Mouse (Mus musculus) T-helper 17 cell (primary cell): ENCODE data around the gene Trak2.

Source experiments
- in situ Hi-C, 2 experiments: fragments of 300-600 bp; cut with MboI, MseI; formaldehyde crosslinking; loops; 1 replicate in 1 of 2; 2 replicates in 1 of 2; pipeline ENCODE4 v1.15.1; 2025; ENCODE audit warnings: high pct_unique_total_duplicates in 2 of 2

Gene Trak2

DNA sequence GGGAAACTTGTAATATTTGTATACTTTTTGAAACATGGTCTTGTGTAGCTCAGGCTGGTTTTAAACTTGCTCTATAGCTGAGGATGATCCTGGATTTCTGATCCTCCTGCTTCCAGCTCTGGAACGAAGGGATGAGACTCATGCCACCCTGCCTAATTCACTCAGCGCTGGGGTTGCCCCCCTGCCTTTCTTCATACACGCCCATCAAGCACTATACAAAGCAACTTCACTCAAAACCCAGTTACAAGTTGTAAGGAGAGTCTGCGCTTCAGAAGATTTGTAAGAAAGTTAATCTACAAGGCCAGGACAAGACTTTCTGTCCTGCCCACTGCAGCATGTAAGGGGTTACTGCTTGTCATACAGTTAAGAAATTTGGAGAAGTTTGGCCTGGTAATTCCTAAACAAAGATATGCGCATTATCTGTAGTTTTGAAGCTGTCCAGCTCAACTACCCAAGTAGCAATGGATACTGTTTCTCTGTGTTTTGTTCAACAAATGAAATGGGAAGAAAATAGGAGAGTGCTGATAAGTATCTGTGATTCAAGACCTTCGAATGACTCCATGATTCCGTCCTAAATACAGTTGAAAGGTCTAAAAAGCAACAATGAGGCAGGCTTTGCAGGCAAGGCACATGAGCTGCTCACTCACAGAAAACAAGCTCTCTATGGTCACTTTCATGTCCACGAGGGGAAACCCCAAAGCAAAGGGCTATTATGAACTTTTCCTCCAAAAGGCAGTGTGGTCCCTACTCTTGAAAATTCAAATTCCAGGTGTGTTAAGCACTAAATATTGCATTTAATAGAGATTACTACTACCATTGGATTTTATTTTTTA is 18.4 kb downstream of the Trak2 start:
- in situ Hi-C loops = loop anchor here in 1 of 2 experiments (25.0 kb wide), 1 partner anchor 992 kb away; no protein-coding TSS in a partner anchor

DNA sequence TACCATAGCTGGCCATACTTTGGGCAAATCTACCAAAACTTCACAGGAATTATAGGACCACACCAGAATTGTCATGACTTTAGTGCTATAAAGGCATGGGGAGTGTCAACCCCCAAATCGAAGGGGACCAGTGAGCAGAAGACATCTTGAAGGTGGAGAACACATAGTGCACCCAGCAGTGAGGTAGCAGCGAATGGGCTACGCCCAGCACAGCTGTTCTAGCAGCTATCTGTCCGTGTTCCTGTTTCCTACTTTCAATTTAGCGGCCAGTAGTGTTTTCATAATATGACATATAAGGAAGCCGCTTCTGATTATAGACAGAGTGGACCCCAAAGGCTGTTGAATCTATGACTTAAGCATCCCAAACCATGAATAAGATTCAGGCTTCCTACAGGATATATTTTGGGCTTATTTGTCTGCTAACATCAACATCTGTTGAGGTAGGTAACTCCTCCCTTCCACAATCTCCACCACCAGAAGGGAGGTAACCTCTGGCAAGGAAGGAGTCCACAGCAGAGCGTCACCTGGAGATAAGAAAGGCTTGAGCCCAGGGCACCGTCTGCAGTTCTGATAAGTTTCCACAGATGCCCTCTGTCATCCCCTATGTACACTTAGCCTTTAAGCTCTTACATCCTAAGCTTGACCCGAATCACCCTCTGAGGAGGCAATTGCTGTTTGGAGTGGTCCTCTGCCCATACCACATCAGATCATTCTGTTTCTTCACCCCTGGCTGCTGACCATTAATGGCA is 19.4 kb downstream of the Trak2 start:
- in situ Hi-C loops = loop anchor here in 1 of 2 experiments (25.0 kb wide), 1 partner anchor 992 kb away; no protein-coding TSS in a partner anchor

DNA sequence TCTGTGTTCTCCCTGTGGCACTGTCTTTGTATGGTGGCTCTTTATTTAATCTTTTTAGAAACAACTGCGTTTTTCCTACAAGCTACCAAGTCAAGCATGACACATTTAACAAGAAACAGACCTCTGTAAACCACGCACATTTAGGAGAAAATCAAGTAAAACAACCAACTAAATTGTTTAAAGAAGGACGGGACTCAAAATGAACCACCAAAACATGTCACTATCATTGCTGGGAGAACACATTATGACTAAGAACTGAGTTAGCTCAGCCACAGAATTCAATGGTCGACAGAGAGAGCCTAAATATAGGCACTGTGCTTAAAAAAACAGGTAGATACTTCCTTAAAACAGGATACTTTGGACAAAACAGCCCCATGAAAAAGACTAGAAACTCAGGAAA is 20.2 kb downstream of the Trak2 start:
- in situ Hi-C loops = loop anchor here in 1 of 2 experiments (25.0 kb wide), 1 partner anchor 991 kb away; no protein-coding TSS in a partner anchor

DNA sequence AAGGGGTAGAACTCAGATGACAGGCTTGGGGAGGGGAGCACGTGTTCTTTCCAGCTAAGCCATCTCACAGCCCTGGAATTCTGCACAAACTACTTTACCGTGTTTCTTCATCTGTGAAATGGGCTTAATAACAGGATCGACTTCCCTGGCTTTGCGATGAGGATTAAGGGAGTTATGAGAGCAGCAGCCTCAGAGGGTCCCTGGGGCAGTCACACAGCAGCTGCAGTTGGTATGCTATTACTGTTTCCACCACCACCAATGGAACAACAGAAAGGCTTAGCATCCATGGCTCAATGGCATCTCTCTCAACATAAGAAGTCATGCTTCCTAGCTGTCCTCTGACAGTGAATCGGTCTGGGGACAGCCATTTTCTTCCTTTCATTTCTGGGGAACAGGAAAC is 20.7 kb downstream of the Trak2 start:
- in situ Hi-C loops = loop anchor here in 1 of 2 experiments (25.0 kb wide), 1 partner anchor 990 kb away; no protein-coding TSS in a partner anchor

DNA sequence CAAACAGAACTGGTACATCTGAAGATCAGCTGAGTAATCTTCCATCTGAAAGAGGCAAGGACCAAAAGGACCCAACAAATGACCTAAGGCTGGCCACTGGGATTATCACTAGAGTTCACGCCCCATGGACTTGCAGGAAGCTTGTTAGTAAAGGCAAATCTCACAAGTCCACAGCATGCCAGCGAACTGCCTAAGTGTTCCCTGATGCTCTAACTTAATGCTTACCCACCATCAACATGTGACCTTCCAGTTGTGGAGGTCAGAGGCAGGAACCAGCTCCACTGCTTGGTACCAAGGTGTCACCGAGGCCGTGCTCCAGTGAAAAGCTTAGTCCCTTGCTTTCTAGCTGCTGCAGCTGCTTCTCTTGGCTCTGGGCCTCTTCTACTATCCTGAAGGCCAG is 21.4 kb downstream of the Trak2 start:
- in situ Hi-C loops = loop anchor here in 1 of 2 experiments (25.0 kb wide), 1 partner anchor 990 kb away; no protein-coding TSS in a partner anchor

DNA sequence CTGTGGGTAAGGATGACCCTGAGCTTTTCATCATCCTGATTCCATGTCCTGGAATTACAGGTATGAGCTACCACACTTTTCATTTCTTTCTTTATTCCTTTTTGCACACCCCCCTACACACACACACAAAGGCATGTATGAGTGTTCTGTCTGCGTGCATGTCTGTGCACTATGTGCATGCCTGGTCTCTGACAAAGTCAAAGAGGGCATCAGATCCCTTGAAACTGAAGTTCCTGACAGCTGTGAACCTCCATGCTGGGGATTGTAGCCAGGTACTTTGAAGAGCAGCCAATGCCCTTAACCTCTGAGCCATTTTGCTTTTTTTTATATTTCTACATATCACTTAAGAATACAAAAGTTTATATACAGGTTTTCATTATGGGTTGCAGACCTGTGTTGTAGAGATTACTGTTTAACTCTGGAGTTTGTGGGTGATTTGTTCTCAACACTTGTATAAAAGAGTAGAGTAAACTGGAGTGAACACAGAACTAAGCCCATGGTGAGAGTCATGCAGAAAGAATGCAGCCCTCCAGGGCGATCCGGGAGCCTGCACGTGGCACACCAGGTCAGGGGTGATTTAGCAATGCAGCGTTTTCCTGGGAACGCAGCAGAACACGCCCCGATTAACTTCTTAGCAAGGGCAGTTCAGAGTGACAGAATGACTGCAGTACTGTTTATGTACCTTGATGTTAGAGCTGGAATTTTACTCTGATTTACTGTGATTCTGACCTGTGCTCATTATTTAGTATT is 22.2 kb downstream of the Trak2 start:
- in situ Hi-C loops = loop anchor here in 1 of 2 experiments (25.0 kb wide), 1 partner anchor 989 kb away; no protein-coding TSS in a partner anchor

DNA sequence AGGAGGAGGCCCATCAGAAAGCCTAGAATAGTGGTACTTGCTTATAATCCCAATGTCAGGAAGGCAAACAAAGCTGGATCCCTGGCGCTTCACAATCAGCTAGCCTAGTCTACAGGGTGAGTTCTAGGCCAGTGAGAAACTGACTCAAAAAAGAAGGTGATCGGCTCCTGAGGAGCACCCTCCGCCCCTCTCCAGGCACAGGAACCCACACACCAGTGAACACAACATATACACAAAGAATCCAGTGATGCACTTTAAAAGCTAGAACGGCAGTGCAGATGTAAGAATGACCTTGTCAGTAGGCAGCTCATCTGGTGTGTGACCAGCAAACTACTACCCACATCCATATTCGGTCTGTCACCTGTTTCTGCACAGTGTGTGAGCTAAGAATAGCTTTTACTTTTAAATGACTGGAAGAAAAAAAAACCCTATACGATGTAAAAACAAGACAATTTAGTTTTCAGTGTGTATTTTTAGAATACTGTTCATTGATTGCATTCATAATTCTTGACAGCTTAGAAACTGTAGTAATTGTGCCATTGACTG is 23.6 kb downstream of the Trak2 start:
- in situ Hi-C loops = loop anchor here (25.0 kb wide), 2 partner anchors 987 to 1188 kb away; no protein-coding TSS in a partner anchor

DNA sequence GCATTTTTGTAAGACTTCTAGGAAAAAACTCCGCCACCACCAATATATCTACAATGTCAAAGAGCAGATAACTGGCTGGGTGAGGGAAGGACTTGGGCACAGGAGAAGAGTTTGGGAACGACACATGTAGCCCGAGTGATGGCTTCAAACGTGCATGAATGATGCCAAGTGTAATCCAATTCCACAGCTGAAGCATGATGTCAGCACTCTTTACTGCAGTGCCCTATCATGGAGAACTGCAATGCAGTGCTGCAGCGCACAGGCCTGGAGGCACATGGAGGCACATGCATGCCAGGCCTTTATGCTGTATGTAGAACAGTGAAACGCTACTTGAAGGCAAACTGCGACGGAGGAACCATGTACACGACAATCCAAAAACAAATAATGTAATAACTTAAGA is 26.5 kb downstream of the Trak2 start:
- in situ Hi-C loops = loop anchor here in 1 of 2 experiments (25.0 kb wide), 1 partner anchor 1191 kb away; no protein-coding TSS in a partner anchor

DNA sequence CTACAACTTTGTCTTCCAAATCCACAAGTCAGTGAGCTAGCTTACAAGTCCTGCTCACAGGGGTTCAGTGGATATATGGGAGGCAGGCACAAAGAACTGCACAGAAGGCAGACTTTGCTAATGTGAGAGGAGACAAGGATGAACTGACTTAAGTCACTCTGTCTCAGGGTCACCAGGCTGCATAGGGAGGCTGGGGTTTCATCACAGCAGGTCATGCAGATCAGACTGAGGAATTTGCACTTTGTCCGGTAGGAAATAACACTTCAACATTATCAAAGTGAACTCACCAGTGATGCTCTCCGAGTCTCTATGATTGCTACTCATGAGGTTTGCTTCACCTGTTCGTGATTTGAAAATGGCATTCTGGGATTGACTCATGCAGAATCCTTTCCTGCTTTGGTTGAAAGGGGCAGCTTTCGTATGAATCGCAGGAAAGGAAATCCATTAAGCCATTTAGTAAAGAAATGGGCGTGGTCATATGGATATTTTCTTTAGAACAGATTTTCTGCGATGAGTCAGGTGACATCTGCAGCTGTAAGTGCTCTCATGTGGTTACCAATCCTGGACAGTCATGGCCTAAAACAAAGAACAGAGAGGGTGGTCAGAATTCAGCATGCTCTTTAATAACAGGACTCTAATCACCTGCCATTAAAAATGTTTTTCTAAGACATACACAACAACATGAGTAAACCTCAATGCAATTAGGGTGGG is 27.1 kb downstream of the Trak2 start:
- in situ Hi-C loops = loop anchor here in 1 of 2 experiments (25.0 kb wide), 1 partner anchor 1191 kb away; no protein-coding TSS in a partner anchor

DNA sequence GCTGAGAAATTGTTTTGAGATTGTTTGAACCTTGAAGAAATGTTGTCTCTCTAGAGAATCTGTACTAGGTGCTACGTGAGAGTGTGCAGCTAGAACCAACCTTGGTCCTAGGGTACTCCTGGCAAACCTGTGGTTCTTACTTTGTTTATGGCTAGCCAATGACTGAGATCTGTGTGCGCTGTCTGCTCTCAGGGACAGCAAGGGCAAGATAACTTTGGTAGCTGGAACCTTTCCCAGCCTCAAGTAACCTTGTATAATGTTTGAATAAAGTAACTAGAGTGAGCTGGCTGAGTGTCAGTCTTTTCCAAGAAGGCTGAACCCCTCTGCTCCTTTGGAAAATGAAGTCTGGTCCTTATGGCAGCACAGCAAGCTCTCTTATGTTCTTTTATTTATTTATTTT is 27.7 kb downstream of the Trak2 start:
- in situ Hi-C loops = loop anchor here in 1 of 2 experiments (25.0 kb wide), 1 partner anchor 1192 kb away; no protein-coding TSS in a partner anchor

DNA sequence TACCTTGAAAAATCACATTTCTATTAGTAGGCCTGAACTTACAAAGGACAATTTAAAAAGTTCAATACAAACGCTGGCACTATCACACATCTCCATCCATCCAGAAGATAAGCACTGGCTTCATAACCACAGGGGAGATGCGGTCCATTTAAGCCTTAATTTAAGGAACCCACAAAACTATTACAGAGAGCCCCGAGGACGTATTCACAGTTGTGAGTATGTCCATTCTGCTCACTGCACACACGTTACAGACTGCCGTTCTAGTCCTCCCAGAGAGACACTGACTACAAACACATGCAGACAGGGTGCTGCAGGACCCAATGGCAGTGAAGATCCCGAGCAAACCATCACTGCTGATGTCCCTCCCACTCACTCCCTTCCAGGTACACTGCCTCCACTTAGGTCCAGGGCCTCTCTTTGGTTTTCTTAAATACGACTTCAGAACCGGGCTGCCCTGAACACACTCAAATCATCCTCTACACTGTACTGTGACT is 35.6 kb downstream of the Trak2 start:
- in situ Hi-C loops = loop anchor here in 1 of 2 experiments (25.0 kb wide), 1 partner anchor 1200 kb away; no protein-coding TSS in a partner anchor

DNA sequence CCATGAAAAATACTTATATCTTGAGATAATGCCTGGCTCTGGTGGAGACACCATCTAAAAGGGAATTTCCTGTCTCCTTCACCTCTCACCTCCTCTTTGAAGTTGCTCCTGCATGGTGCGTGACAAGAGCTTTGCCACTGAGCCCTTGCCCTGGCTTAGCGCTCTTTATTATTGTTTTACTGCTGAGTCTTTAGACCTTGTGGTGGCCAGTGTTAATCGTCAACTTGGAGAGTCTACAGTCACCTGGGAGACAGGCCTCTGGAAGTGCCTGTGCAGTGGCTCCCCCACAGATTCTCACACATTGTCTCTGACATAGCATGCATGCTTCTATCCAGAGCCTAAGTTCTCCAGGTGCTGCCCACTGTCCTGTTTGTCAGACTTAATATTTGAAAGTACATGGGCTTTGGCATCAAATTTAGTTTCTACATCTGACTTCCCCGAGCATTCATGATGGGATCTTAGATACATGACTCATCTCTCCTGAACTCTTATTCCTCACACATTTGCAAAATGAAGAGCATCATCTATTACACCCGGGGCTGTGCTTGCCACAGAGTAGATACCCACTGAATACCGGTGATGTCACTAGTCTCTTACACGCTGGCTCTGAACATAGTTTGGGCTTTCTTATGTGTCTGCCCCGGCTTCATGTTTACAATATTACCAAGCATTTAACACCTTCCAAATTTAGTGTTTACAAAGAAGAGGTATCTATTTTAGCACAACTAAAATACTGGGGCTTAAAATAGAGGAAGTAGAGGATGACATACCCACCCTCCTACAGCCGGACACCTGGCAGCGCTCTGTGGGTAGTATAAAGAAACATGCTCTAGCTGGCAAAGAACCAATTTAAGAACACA is 36.3 kb downstream of the Trak2 start:
- in situ Hi-C loops = loop anchor here in 1 of 2 experiments (25.0 kb wide), 1 partner anchor 1200 kb away; no protein-coding TSS in a partner anchor

DNA sequence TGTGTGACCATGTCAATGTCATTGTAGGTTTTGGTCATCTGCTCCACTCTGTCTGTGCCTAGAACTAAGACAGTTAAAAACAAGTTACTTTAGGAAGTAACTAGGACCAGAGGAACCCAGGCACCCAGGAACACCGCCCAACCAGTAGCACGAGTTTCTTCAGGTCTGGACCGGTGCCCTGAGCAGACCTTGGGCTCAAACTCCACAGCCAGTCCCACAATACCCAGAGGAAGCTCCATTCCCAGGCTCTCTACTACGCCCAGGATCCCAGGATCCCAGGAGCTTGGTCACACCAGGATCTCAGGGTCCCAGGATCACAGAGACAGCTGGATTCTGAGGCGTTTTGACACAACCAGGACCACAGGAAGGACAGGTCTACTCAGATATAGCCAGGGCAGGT is 46.6 kb downstream of the Trak2 start:
- in situ Hi-C loops = loop anchor here in 1 of 2 experiments (25.0 kb wide), 1 partner anchor 1211 kb away; no protein-coding TSS in a partner anchor

DNA sequence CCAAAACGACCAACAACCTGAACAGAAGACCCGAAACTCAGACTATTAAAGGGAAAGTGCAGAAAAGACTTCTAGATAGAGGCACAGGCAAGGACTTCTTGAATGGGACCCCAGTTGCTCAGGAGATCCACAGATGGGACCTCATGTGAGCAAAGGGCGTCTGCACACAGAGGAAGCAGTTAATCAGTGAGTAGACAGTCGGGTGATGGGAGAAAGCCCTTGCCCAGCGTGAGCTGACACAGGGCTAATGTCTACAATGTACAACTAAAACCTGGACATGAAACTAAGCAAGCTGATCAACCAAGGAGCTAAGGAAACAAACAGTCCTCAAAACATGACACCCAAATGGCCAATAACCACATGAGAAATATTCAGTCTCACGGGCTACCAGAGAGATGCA is 55.7 kb downstream of the Trak2 start:
- in situ Hi-C loops = no loop called here

DNA sequence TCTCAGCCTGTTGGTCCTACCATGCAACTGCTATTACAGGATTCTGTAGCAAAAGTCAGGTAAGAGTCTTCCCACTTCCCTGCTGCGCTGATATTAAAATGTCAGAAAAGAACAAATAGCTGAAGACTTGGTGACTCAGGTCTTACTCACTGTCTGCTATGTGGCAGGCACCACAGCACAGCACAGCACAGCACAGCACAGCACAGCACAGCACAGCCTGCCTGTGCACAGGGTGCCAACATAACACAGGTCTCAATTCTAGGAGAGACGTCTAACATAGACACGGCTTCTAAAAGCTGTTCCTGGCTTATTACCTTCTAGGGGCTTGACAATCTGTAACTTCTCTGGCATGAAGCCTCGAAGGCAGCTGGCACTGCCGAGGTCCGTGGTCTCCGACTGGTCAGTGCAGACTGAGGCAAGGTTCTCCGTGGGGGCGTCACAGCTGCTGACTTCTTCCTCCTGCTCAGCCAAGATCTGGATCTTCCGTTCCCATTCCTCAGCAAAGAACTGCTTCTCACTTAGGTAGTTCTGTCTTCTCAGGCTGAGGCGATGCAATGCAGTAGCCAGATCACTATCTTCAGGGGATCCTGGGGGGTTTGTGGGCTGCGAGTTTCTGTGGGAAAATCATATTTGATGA is 63.5 kb downstream of the Trak2 start:
- in situ Hi-C loops = no loop called here

DNA sequence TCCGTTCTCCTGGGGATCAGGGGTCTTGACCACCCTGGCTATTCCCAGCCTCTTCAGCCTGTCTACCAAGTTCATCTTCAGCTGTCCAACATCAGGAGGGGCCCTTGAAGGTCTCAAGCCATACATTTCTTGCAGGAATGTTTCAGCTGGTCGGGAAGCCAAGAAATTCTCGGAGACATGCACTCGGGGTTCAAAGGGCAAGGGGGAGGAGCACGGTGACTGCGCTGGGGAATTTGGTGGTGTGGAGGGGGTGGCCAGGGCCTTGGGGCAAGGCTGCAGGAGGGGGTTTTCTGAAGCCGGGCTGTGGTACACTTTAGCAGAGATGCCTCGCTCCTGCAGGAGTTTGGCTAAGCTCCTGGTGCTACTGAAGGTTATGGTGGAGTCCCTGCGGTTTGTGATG is 69.5 kb downstream of the Trak2 start:
- in situ Hi-C loops = no loop called here

DNA sequence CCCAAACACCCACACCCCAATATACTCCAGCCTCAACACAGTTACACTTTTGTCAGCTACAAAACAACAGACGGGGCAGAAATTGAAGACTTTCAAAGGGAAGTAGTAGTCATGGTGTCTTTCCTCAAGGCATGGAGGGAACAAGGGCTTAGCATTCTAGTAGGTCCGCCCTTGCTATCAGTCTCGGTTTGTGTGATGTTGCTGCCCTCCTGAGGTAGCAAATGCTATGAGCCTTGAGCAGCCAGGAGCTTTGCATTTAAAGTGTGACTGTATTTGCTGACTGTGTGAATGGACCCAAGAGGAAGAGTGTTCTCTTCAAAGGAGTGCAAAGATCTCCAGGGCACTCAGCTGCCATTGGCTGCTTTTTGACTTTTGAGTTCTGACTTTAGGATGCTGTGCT is 75.7 kb downstream of the Trak2 start:
- in situ Hi-C loops = loop anchor here (5.0 kb wide), 4 partner anchors 70 to 200 kb away; partner anchors contain the start of gene Als2cr12 (in 1 of the 2)

DNA sequence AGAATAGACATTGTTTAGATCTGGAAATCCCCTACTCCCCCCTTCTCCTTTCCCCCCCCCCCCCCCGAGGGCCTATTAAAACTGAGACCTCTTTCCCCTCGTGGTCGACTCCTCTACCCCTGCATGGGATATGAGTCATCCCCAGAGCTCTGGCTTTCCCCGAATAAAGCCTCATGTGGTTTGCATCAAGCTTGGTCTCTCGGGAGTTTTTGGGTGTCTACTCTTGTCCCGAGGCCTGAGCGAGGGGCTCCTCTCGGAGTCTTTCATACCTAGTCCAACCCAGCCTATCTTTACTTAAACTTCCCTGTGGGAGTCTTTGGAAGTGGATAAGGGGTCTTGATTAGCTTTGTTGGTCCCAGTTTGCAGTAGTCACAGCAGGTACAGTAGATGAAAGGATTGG is 80.8 kb downstream of the Trak2 start:
- in situ Hi-C loops = loop anchor here in 1 of 2 experiments (5.0 kb wide), 1 partner anchor 200 kb away; no protein-coding TSS in a partner anchor
